Mouse (Mus musculus) heart, embryonic 11.5 days (tissue): ENCODE results near the gene Acsl1. TPM values are rescaled to one million over a fixed set of nuclear protein-coding genes. Genes with fewer than 3 reads are reported as not detected.

Source experiments
- ATAC-seq: fragments of 200-750 bp; cut with Nextera tagmentation; replicated peaks from 2 replicates; pipeline ENCODE4 v1.8.0; 2017; ENCODE audit warnings: moderate library complexity; ENCODE audit not compliant: insufficient number of reproducible peaks, low FRiP score, low TSS enrichment
- H3K27ac ChIP-seq: fragments of 300-500 bp; sonication (generic); 2 replicates; pipeline ENCODE4 v1.5.1; 2014; ENCODE audit warnings: mild to moderate bottlenecking, low read depth, low read length
- H3K27me3 ChIP-seq: fragments of 300-500 bp; sonication (generic); 2 replicates; pipeline ENCODE4 v1.6.1; 2014; ENCODE audit warnings: mild to moderate bottlenecking, low read length, mixed read lengths; ENCODE audit not compliant: control insufficient read depth, insufficient read depth
- H3K36me3 ChIP-seq: fragments of 300-500 bp; sonication (generic); 2 replicates; pipeline ENCODE4 v1.6.1; 2014; ENCODE audit warnings: mild to moderate bottlenecking, low read length, moderate library complexity, mixed read lengths; ENCODE audit not compliant: control insufficient read depth, insufficient read depth
- H3K4me1 ChIP-seq: fragments of 300-500 bp; sonication (generic); 2 replicates; pipeline ENCODE4 v1.6.1; 2014; ENCODE audit warnings: low read length; ENCODE audit not compliant: control insufficient read depth, insufficient read depth
- H3K4me2 ChIP-seq: fragments of 300-500 bp; sonication (generic); 2 replicates; pipeline ENCODE4 v1.6.1; 2014; ENCODE audit warnings: mild to moderate bottlenecking, moderate library complexity
- H3K4me3 ChIP-seq: fragments of 300-500 bp; sonication (generic); 2 replicates; pipeline ENCODE4 v1.5.1; 2014; ENCODE audit warnings: low read depth, low read length
- H3K9ac ChIP-seq: fragments of 300-500 bp; sonication (generic); 2 replicates; pipeline ENCODE4 v1.6.1; 2014; ENCODE audit warnings: mild to moderate bottlenecking, low read depth, low read length, moderate library complexity
- H3K9me3 ChIP-seq: fragments of 300-500 bp; sonication (generic); replicated peaks from 2 replicates; pipeline ENCODE4 v1.6.1; 2016; ENCODE audit warnings: low read length; ENCODE audit not compliant: control insufficient read depth
- WGBS: fragments of 180-500 bp; shearing (Covaris S2); extraction: QIAGEN DNeasy Blood & Tissue Kit; methylation state at CpG from one replicate; pipeline ENCODE4 v1.1.7; 2014; ENCODE audit not compliant: insufficient replicate concordance; 5-methylcytosine and 5-hydroxymethylcytosine counted together
- polyA plus RNA-seq: library from polyadenylated mRNA; unstranded; fragments of >200 nt; fragmentation: Nextera tagmentation; extraction: Ambion mirVana; gene quantifications from 2 replicates; pipeline ENCODE4 v1.2.1, GENCODE M21; 2014

Acsl1 gene
- polyA plus RNA-seq, 1 experiment from 2014 or later, result 16.4 TPM

GRCm38 (mm10) chr8:46490821-46491220, 20.0 kb downstream of the Acsl1 start:
- Histone ChIP-seq H3K9me3 (no peaks in the 10 kb centered on the region), H3K27me3 (no peaks in the 10 kb centered on the region), H3K9ac (no peak overlapping the region), H3K4me2 (no peak overlapping the region), H3K27ac (no peak overlapping the region), H3K4me1 (peaks cover 10% of the 10 kb centered on the region), H3K4me3 (no peak overlapping the region), H3K36me3 (no peaks in the 10 kb centered on the region)
- 75% methylated on average over 6 of the region's 6 CpGs for WGBS
- no peak for ATAC-seq

- 84% methylated on average over 11 of the region's 11 CpGs for WGBS
- ATAC-seq, result no peak
- no peak overlapping the region for H3K27ac ChIP-seq
- no peak overlapping the region for H3K9ac ChIP-seq
- H3K4me2 ChIP-seq, result no peak overlapping the region
- H3K4me1 ChIP-seq, result peaks cover 26% of the 10 kb centered on the region
- no peak overlapping the region for H3K4me3 ChIP-seq
- no peaks in the 10 kb centered on the region for H3K36me3 ChIP-seq
- H3K9me3 ChIP-seq, result no peaks in the 10 kb centered on the region
- no peaks in the 10 kb centered on the region for H3K27me3 ChIP-seq
These were observed 22.8 kb downstream of the Acsl1 start for GRCm38 (mm10) chr8:46493495-46494170.

- Histone ChIP-seq H3K27ac (0 out of 2 replicates have a peak overlapping the region, but pooled peaks have one; percentile 43), H3K4me3 (no peak overlapping the region), H3K4me2 (no peak overlapping the region), H3K27me3 (no peaks in the 10 kb centered on the region), H3K36me3 (no peaks in the 10 kb centered on the region), H3K4me1 (peaks cover 29% of the 10 kb centered on the region), H3K9ac (no peak overlapping the region), H3K9me3 (no peaks in the 10 kb centered on the region)
- 50% methylated on average over 6 of the region's 6 CpGs for WGBS
- 0 out of 2 replicates have a peak, but pooled peaks have one; percentile 47 for ATAC-seq
These were observed 26.0 kb downstream of the Acsl1 start for GRCm38 (mm10) chr8:46496852-46497251.

DNA sequence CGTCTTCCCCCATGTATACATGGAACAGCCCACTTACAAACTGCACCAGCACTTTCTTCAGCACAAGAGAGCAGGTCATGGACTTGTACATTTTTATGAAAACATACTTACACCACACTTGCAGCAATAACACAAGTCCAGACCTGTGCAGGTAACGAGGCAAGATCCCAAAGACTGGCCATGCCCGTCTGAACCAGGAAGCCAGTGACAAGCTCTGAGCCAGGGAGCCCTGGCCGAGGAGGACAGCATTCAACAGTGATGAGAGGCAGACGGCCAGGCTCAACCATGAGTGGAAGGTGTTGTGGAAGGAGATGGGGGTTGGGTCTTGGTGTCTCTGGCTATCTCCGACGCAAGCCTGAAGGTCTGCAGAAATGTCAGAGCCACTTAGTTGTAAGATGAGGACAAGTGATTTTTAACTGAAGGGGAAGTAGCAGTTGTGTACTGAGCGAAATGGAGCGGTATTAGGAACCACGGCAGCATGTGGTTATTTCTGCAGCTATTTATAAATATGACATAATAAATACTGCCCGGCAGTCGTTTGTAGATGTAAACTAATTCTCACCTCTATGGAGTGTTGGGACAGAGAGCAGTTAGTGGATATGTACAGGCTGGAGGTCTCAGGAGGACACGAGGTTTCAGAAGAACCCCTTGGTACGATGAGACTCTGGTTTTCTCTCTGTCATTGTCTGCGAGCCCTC, 26.6 kb downstream of the Acsl1 start:
- 47% methylated on average over 15 of the region's 15 CpGs for WGBS
- Histone ChIP-seq H3K9me3 (no peaks in the 10 kb centered on the region), H3K4me1 (peaks cover 31% of the 10 kb centered on the region), H3K36me3 (no peaks in the 10 kb centered on the region), H3K9ac (no peak overlapping the region), H3K4me3 (no peak overlapping the region), H3K27ac (0 out of 2 replicates have a peak overlapping the region, but pooled peaks have one; percentile 43), H3K27me3 (no peaks in the 10 kb centered on the region), H3K4me2 (peak overlapping the region; percentile 9; the same call in 1 of the 2 replicates)
- ATAC-seq, result 0 out of 2 replicates have a peak, but pooled peaks have one; percentile 24

DNA sequence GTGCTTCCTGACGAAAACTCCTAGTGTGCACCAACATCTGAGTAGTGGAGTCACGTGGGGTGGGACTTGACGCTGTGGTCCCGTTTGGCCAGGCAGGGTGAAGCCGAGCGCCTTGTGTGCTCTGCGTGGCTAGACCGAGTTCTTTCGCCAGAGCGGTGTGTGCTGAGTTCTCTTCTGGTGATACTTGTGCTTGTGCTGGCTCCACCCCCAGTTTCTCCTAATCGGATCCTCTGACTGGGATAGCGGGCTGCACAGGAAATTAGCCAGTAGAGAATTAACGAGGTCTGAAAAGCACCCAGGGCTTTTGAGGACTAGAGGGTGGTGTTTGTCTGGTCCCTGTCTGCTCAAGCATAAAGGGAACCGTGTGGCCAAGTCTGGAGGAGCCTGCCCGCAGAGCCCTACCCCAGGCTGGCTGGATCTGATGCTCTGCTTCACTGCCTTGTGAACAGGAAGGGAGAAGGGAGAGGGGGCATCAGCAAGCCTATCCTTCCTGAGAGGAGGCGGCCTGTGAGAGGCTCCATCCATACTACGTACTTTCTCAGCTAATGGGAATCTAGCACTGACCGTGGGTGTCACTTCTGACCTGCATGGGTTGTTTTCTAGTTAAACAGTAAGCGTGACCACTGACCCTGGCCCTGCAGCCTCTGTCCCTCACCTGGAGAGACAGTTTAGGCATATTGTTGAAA, 28.7 kb downstream of the Acsl1 start:
- 38% methylated on average over 19 of the region's 19 CpGs for WGBS
- Histone ChIP-seq H3K4me2 (peak overlapping the region; percentile 57), H3K4me3 (peak overlapping the region; percentile 5; the same call in 1 of the 2 replicates), H3K27me3 (no peaks in the 10 kb centered on the region), H3K36me3 (no peaks in the 10 kb centered on the region), H3K4me1 (peaks cover 40% of the 10 kb centered on the region), H3K27ac (no peak overlapping the region), H3K9me3 (no peaks in the 10 kb centered on the region), H3K9ac (peak overlapping the region; percentile 34; the same call in 1 of the 2 replicates)
- ATAC-seq, result no peak

GRCm38 (mm10) chr8:46502333-46503071, 31.7 kb downstream of the Acsl1 start:
- Histone ChIP-seq H3K9ac (peak overlapping the region; percentile 22; the same call in 1 of the 2 replicates), H3K4me3 (peak overlapping the region; percentile 31; the same call in 1 of the 2 replicates), H3K27ac (no peak overlapping the region), H3K9me3 (no peaks in the 10 kb centered on the region), H3K4me1 (peaks cover 28% of the 10 kb centered on the region), H3K36me3 (no peaks in the 10 kb centered on the region), H3K27me3 (no peaks in the 10 kb centered on the region), H3K4me2 (peak overlapping the region; percentile 56)
- WGBS, result 19% methylated on average over 19 of the region's 19 CpGs
- no peak for ATAC-seq

- peak overlapping the region; percentile 22; the same call in 1 of the 2 replicates for H3K9ac ChIP-seq
- H3K9me3 ChIP-seq, result no peaks in the 10 kb centered on the region
- H3K27me3 ChIP-seq, result no peaks in the 10 kb centered on the region
- no peak overlapping the region for H3K27ac ChIP-seq
- H3K36me3 ChIP-seq, result no peaks in the 10 kb centered on the region
- H3K4me2 ChIP-seq, result peak overlapping the region; percentile 56
- ATAC-seq, result no peak
- whole genome bisulfite sequencing, result 80% methylated on average over 11 of the region's 12 CpGs
- peaks cover 21% of the 10 kb centered on the region for H3K4me1 ChIP-seq
- H3K4me3 ChIP-seq, result peak overlapping the region; percentile 31; the same call in 1 of the 2 replicates
These were observed 32.3 kb downstream of the Acsl1 start for GRCm38 (mm10) chr8:46503072-46503695.
